Mouse (Mus musculus) liver, embryonic 15.5 days (tissue): ENCODE results near the gene M6pr. TPM values are rescaled to one million over a fixed set of nuclear protein-coding genes. Genes with fewer than 3 reads are reported as not detected.
"Not testable (repeated sequence)": the region's sequence is repeated elsewhere in the genome, so short reads cannot be mapped to it uniquely, and the experiment has no call there.

ENCODE experiments used
- ATAC-seq: fragments of 200-750 bp; cut with Nextera tagmentation; 2 replicates; pipeline ENCODE4 v1.8.0; 2017; ENCODE audit warnings: moderate number of reproducible peaks, mild to moderate bottlenecking, moderate library complexity; ENCODE audit not compliant: insufficient read depth
- H3K27ac ChIP-seq: fragments of 300-500 bp; sonication (generic); replicated peaks from 2 replicates; pipeline ENCODE4 v1.5.1; 2015; ENCODE audit warnings: mild to moderate bottlenecking, inconsistent platforms
- H3K27me3 ChIP-seq: fragments of 300-500 bp; sonication (generic); 2 replicates; pipeline ENCODE4 v1.6.1; 2015; ENCODE audit warnings: mild to moderate bottlenecking, inconsistent platforms
- H3K36me3 ChIP-seq: fragments of 300-500 bp; sonication (generic); replicated peaks from 2 replicates; pipeline ENCODE4 v1.6.1; 2015; ENCODE audit warnings: moderate library complexity, mild to moderate bottlenecking, inconsistent platforms
- H3K4me1 ChIP-seq: fragments of 300-500 bp; sonication (generic); replicated peaks from 2 replicates; pipeline ENCODE4 v1.6.1; 2015; ENCODE audit warnings: inconsistent platforms
- H3K4me2 ChIP-seq: fragments of 300-500 bp; sonication (generic); 2 replicates; pipeline ENCODE4 v1.6.1; 2015; ENCODE audit warnings: moderate library complexity, mild to moderate bottlenecking, inconsistent platforms
- H3K4me3 ChIP-seq: fragments of 300-500 bp; sonication (generic); replicated peaks from 2 replicates; pipeline ENCODE4 v1.5.1; 2015; ENCODE audit warnings: mild to moderate bottlenecking, inconsistent platforms
- H3K9ac ChIP-seq: fragments of 300-500 bp; sonication (generic); 2 replicates; pipeline ENCODE4 v1.6.1; 2015; ENCODE audit warnings: moderate library complexity, mild to moderate bottlenecking, inconsistent platforms
- H3K9me3 ChIP-seq: fragments of 300-500 bp; sonication (generic); replicated peaks from 2 replicates; pipeline ENCODE4 v1.6.1; 2016; ENCODE audit warnings: inconsistent platforms
- WGBS: fragments of 180-500 bp; shearing (Covaris S2); methylation state at CpG from one replicate; pipeline ENCODE4 v1.1.7; 2015; ENCODE audit warnings: mixed read lengths; ENCODE audit not compliant: insufficient replicate concordance; 5-methylcytosine and 5-hydroxymethylcytosine counted together
- polyA plus RNA-seq: library from polyadenylated mRNA; unstranded; fragments of >200 nt; fragmentation: Nextera tagmentation; extraction: Ambion mirVana; gene quantifications from 2 replicates; pipeline ENCODE4 v1.2.1, GENCODE M21; 2015

The M6pr gene
- polyA plus RNA-seq, 1 experiment from 2014 or later = 85.3 TPM

DNA sequence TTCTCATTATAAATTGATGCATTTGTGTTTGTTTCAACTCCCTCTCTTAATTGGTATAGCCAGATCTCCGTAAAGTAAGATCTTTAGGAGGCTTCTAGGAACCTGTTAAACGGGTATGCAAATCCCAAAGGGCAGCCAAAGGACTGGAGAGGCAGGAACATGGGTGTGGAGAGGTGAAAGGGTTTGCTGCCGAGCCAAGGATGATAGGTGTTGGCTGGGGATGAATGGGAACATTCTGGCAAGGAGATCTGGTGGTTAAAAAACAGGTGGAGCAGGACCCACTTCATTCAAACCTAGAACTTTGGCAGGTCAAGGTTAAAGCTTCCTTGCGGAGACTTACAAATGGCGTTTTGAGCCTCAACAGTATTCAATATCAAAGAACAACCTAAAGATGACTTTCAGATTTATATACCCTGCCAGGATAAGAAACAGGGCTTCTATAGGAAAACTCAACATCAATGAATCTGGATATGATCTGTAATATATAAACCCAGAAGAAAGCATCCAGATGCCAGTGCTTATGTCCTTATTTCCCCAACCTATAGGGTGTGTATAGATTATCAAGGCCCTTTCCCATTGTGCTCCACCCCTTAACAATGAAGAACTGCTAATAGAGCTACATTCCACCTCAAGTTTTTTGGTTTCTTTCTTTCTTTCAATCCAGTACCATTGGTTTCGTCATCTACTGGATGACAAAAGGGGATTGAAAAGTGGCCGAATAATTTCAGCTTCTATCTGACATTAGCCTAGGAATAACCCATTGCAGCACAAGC is 32.7 kb downstream of the M6pr start:
- H3K36me3 ChIP-seq = no peaks in the 10 kb centered on the region
- H3K4me3 ChIP-seq = no peak overlapping the region
- H3K27ac ChIP-seq = no peak overlapping the region
- H3K4me2 ChIP-seq = no peak overlapping the region
- H3K4me1 ChIP-seq = peaks cover 20% of the 10 kb centered on the region
- no peak for ATAC-seq
- H3K27me3 ChIP-seq = peaks cover 14% of the 10 kb centered on the region
- 67% methylated on average over 7 of the region's 7 CpGs for WGBS
- no peaks in the 10 kb centered on the region for H3K9me3 ChIP-seq
- no peak overlapping the region for H3K9ac ChIP-seq

DNA sequence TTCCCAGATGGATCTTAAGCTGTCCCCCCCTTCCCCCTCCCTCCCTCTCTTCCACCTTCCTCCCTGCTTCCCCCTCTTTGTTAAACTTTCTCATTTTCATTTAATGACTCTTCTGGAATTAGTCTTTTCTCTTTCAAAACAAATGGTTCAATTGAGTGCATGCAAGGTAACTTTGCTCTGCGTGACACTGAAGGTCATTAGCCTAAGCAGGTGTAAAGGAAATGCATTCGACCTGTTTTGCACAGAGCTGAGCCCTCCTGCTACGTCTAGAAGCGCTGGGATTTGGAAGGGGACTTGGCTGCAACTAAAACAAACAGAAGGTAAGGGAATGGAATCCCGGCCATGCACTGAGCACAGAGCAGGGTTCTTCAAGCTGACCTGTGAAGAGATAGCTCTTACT is 33.6 kb downstream of the M6pr start:
- peaks cover 14% of the 10 kb centered on the region for H3K27me3 ChIP-seq
- no peaks in the 10 kb centered on the region for H3K9me3 ChIP-seq
- H3K36me3 ChIP-seq = no peaks in the 10 kb centered on the region
- H3K9ac ChIP-seq = no peak overlapping the region
- no peak for ATAC-seq
- no peak overlapping the region for H3K4me2 ChIP-seq
- H3K27ac ChIP-seq = no peak overlapping the region
- 50% methylated on average over 5 of the region's 5 CpGs for WGBS
- no peak overlapping the region for H3K4me3 ChIP-seq
- H3K4me1 ChIP-seq = peaks cover 20% of the 10 kb centered on the region

DNA sequence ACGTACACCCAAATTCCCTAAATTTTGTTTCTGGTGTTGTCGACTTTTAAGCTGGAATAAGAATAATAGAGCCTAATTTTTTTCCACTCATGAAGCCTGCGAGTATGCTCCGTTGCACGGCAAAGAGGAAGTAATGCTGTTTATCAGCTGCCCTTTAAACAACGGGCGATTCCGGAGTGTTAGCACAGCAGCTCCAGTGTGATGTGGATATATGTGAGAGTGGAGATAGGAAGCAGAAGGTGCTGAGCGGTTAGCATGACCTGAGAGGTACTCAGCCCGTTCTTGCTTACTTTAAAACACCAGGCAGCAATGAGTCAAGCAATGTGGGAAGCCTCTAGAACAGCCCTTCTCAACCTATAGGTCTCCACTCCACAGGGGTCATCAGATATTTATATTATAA is 35.2 kb downstream of the M6pr start:
- H3K4me3 ChIP-seq = no peak overlapping the region
- peaks cover 20% of the 10 kb centered on the region for H3K4me1 ChIP-seq
- no peak overlapping the region for H3K9ac ChIP-seq
- peaks cover 7% of the 10 kb centered on the region for H3K27me3 ChIP-seq
- ATAC-seq = no peak
- WGBS = 8% methylated on average over 10 of the region's 10 CpGs
- no peaks in the 10 kb centered on the region for H3K36me3 ChIP-seq
- no peaks in the 10 kb centered on the region for H3K9me3 ChIP-seq
- peak overlapping the region; percentile 6; the same call in 1 of the 2 replicates for H3K4me2 ChIP-seq
- H3K27ac ChIP-seq = no peak overlapping the region

DNA sequence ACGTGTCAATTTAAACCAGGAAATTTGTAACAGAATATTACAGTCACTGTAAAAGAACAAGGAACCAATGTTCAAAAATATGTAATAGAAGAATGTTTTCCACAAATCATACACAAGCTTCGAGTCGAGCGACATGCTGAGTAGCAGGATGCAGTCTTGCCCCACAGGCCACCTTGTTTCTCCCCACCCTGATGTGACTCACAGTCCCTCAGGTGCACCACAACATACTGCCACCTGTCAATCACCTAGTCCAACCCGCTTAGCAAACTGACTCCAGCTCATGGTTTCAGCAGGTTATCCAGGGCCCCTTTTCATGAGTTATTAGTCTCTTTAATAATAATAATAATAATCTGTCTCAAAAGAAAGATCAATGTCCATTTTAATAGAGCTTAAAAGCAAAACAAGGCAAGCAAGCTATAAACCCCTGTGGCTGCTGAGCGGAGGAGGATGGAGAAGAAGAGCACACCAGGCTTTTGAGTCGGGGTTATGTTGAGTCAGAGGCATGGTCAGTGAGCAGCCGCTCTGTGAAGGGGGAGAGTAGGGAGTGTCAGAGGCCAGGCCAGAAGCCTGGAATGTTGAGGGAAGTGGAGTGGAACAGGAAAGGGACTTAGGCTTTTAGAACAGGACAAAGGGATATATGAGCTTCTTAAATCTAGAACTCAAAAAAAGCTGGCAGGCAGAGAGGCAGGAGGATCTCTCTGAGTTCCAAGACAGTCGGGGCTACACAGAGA is 36.0 kb downstream of the M6pr start:
- no peak overlapping the region for H3K4me3 ChIP-seq
- H3K36me3 ChIP-seq = no peaks in the 10 kb centered on the region
- H3K4me2 ChIP-seq = no peak overlapping the region
- H3K9ac ChIP-seq = no peak overlapping the region
- WGBS = 45% methylated on average over 9 of the region's 9 CpGs
- ATAC-seq = no peak
- H3K9me3 ChIP-seq = no peaks in the 10 kb centered on the region
- H3K4me1 ChIP-seq = peaks cover 13% of the 10 kb centered on the region
- H3K27ac ChIP-seq = no peak overlapping the region
- H3K27me3 ChIP-seq = no peaks in the 10 kb centered on the region

DNA sequence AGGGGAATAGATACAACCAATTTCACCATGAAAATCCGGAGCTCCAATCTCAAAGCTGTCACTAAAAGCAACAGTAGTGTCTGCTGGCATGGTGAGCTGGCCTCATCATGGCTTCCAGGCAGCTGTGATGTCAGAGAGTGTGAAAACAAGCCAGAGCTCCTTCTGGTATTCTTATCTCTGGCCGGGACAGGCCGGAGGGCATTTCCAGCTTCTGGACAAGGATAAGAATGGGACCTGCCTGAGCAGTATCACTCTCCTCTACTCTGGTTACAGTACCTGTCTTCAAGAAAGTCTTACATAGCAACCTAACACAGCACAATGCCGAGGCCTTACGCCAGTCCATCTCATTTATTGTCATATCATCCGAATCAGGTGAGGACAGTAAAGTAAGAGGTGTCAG is 37.2 kb downstream of the M6pr start:
- Histone ChIP-seq H3K27me3 (no peaks in the 10 kb centered on the region), H3K4me2 (no peak overlapping the region), H3K27ac (no peak overlapping the region), H3K36me3 (no peaks in the 10 kb centered on the region), H3K9me3 (no peaks in the 10 kb centered on the region), H3K9ac (no peak overlapping the region), H3K4me3 (no peak overlapping the region), H3K4me1 (0 out of 2 replicates have a peak, but pooled peaks cover 4% of the 10 kb centered on the region)
- WGBS = 58% methylated on average over 6 of the region's 6 CpGs
- no peak for ATAC-seq

DNA sequence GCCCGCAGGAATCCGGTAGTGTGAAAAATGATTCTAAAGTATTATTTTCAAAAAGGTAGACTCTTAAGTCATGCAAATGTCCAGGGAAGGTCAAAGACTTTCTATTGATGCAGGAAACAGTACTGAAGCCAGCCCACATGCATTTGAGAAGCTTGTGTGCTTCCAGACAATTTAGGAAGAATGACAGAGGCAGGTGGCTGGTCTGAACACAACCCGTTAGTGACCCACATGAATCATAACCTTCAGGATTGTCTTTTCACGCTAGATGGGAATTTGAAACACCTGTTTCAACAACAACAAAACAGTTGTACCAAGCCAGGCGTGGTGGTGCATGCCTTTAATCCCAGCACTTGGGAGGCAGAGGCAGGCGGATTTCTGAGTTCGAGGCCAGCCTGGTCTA is 37.9 kb downstream of the M6pr start:
- H3K4me2 ChIP-seq = no peak overlapping the region
- H3K9ac ChIP-seq = no peak overlapping the region
- no peaks in the 10 kb centered on the region for H3K36me3 ChIP-seq
- H3K4me1 ChIP-seq = 0 out of 2 replicates have a peak, but pooled peaks cover 4% of the 10 kb centered on the region
- no peaks in the 10 kb centered on the region for H3K27me3 ChIP-seq
- no peak overlapping the region for H3K27ac ChIP-seq
- H3K9me3 ChIP-seq = no peaks in the 10 kb centered on the region
- 70% methylated on average over 7 of the region's 7 CpGs for WGBS
- no peak for ATAC-seq
- H3K4me3 ChIP-seq = no peak overlapping the region

DNA sequence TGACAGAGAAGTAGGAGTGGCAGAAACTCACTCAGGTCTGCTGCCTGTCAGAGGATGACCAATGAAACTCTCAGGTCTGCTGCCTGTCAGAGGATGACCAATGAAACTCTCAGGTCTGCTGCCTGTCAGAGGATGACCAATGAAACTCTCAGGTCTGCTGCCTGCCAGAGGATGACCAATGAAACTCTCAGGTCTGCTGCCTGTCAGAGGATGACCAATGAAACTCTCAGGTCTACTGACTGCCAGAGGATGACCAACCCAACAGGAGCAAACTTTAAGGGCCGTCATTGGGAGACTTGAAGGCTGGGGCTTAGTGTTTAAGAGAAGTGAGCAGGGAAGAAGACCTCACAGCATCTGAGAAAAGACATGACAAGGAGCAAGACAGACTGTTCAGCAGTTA is 38.8 kb downstream of the M6pr start:
- not testable (repeated sequence) for H3K27ac ChIP-seq, H3K27me3 ChIP-seq, H3K4me2 ChIP-seq, H3K4me3 ChIP-seq, H3K36me3 ChIP-seq, H3K9ac ChIP-seq, H3K4me1 ChIP-seq, ATAC-seq, H3K9me3 ChIP-seq
- WGBS = 60% methylated on average over 1 of the region's 1 CpGs

DNA sequence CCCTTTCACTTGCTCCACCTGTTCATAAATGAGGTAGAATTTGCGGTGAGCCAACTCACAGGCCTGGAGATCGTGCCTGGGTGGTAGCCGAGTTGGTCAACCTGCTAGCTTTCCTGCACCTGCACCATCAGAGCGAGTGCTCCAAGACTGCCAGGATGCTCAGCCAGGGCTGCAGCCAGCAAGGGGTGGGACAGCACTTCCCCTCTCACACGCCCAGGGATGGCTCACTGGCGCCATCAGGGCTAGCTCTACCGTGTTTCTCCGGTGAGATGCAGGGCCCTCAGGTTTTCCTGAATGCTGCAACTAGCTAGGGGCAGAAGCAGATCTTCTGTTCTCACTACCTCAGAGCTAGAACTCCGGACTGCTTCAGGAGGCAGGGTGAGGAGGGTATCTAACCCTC is 47.4 kb downstream of the M6pr start:
- Histone ChIP-seq H3K4me1 (no peaks in the 10 kb centered on the region), H3K9ac (no peak overlapping the region), H3K4me2 (no peak overlapping the region), H3K36me3 (no peaks in the 10 kb centered on the region), H3K9me3 (no peaks in the 10 kb centered on the region), H3K4me3 (no peak overlapping the region), H3K27ac (no peak overlapping the region), H3K27me3 (no peaks in the 10 kb centered on the region)
- ATAC-seq = no peak
- WGBS = 42% methylated on average over 9 of the region's 9 CpGs

DNA sequence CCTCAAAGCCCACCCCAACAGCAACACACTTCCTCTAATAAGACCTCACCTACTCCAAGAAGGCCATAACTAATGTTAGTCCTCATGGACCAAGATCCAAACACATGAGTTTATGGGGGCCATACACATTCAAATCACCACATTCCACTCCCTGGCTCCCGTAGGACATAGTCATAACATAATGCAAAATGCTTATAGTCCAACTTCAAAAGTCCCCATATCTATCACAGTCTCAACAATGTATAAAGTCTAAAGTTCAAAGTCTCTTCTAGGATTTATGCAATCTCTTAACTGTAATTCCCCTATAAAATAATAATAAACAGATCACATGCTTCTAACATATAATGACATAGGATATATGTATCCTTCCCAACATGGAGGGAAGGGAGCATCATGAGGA is 48.6 kb downstream of the M6pr start:
- ATAC-seq = no peak
- no peaks in the 10 kb centered on the region for H3K9me3 ChIP-seq
- H3K4me1 ChIP-seq = no peaks in the 10 kb centered on the region
- WGBS = 73% methylated on average over 1 of the region's 1 CpGs
- H3K27me3 ChIP-seq = no peaks in the 10 kb centered on the region
- H3K4me3 ChIP-seq = no peak overlapping the region
- H3K36me3 ChIP-seq = no peaks in the 10 kb centered on the region
- H3K27ac ChIP-seq = no peak overlapping the region
- H3K4me2 ChIP-seq = no peak overlapping the region
- no peak overlapping the region for H3K9ac ChIP-seq

DNA sequence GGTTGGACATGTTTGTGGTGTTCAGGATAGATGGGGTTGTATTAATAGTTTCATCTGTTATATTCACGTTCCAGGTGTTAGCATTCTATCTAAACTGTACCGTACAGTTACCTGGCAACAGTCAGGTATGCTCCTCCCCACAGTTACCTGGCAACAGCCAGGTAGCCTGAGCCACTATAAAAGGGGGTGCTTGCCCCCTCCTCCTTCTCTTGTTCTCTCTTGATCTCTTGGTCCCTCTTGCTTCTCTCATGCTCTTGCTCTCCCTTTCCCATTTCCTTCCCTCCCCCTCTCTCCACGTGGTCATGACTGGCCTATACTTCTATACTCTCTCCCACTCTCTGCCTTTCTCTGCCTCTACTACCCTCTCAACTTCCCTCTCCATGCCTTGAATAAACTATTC is 57.2 kb downstream of the M6pr start:
- H3K9ac ChIP-seq = no peak overlapping the region
- H3K4me2 ChIP-seq = no peak overlapping the region
- 53% methylated on average over 3 of the region's 3 CpGs for WGBS
- no peaks in the 10 kb centered on the region for H3K27me3 ChIP-seq
- no peak for ATAC-seq
- H3K4me3 ChIP-seq = no peak overlapping the region
- no peaks in the 10 kb centered on the region for H3K9me3 ChIP-seq
- H3K4me1 ChIP-seq = no peaks in the 10 kb centered on the region
- H3K27ac ChIP-seq = no peak overlapping the region
- H3K36me3 ChIP-seq = no peaks in the 10 kb centered on the region

DNA sequence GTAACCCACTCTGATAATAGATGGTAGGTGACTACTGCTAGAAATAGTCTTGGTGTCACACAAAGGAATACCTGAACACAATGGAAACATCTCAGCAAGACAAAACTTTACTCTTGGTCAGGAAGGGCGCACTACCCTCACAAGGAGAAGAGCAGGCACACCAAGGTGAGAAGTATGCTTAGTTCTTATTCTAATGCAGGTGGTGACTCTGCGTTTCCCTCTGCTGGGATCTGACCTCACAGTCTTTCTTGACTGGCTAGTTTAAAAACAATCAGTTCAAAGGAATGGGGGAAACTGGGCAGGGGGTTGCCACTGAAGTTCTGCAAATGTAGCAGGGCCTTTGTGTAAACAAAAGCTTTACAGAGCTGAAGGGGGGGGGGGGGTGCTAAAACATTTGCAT is 57.8 kb downstream of the M6pr start:
- Histone ChIP-seq H3K4me1 (no peaks in the 10 kb centered on the region), H3K4me3 (no peak overlapping the region), H3K36me3 (no peaks in the 10 kb centered on the region), H3K27ac (no peak overlapping the region), H3K4me2 (no peak overlapping the region), H3K27me3 (no peaks in the 10 kb centered on the region), H3K9me3 (no peaks in the 10 kb centered on the region), H3K9ac (no peak overlapping the region)
- WGBS = 48% methylated on average over 2 of the region's 2 CpGs
- ATAC-seq = no peak
